Mouse (Mus musculus) E14TG2a.4 (cell line): ENCODE data around the gene Lcmt2.

ENCODE experiments used
- CTCF ChIP-seq: conservative IDR thresholded peaks from 2 replicates; pipeline ENCODE4 v1.5.1; 2014; ENCODE audit warnings: low read length
- POU5F1 ChIP-seq: IDR thresholded peaks from 2 replicates; pipeline ENCODE4 v1.6.1; 2014; ENCODE audit warnings: low read length, borderline replicate concordance

DNA sequence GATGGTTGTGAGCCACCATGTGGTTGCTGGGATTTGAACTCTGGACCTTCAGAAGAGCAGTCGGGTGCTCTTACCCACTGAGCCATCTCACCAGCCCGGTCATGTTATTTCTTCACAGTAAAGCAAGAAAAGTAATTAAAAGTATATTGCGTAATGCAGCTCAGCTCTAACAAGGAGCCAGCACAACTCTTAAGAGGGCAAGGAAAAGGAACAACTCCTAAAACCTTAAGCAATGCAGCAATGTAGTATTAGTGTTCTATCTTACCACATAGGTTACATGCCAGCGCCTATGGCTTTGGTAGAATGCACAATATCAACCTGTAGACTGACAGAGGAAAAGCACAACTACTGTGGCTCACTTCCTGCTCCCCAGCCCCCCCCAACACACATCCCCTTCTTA, 3.1 kb downstream of the Lcmt2 start:
- TF ChIP-seq CTCF (no peak), POU5F1 (no peak)
